Mouse (Mus musculus): ENCODE measurements around the gene Gatd1.

DNA sequence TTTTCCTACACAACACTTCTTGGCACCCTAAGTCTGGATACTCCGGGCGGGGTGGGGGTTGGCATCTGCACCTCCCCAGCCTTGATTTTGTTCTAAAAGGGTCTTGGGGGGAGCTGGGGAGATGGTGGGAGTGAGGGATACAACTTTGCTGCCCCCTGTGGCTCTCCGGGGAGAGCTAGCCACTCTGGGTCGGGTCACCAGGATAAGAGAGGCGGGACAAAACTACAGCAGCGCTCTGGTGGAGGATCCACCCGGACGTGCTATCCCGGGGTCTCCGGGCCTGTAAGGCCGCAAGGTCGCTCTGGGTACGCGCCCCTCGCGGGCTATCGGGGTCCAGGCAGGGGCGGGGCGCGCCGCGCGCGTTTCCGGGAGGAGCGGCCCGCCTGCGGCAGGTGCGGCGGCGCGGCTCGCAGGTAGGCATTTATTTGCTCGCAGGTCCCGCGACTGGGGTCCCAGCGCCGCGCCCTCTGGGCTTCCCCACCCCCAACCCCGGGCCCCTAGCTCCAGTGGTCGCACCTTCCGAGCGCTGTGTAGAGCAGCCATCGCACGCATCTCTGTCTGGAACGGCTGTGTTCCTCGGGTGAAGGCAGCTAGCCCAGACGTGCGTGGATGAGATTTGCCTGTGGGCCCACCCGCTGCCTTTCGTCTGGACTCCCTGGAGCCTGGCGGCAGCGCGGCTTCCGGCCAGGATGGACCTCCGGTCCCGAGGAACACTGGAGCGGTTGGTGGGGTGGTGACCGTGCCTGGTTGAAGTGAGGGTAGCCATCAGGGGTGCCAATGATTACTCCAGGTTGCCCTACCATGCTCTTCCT lies 47.8 kb upstream of the Gatd1 start:
- no peak for TF ChIP-seq CTCF (IDR thresholded peaks at IDR 0.05; ENCODE audit: insufficient read depth, low read depth, low read length)
- TF ChIP-seq POLR2A (IDR thresholded peaks at IDR 0.05; ENCODE audit: insufficient read depth, low read depth, low read length) = no peak

Data from olfactory bulb, adult 2 months (tissue).